Mouse (Mus musculus) liver, embryonic 13.5 days (tissue): ENCODE measurements around the gene Gmeb1. TPM values are rescaled to one million over a fixed set of nuclear protein-coding genes. Genes with fewer than 3 reads are reported as not detected.

Experiments used
- ATAC-seq: fragments of 200-750 bp; cut with Nextera tagmentation; 2 replicates; pipeline ENCODE4 v1.8.0; 2017; ENCODE audit warnings: low read depth, mild to moderate bottlenecking, moderate number of reproducible peaks, moderate library complexity
- DNase-seq: peaks from one replicate; pipeline ENCODE4 v3.0.0; 2022
- H3K27ac ChIP-seq: fragments of 300-500 bp; sonication (generic); 2 replicates; pipeline ENCODE4 v1.5.1; 2015; ENCODE audit warnings: moderate library complexity, mild to moderate bottlenecking, inconsistent platforms
- H3K27me3 ChIP-seq: fragments of 300-500 bp; sonication (generic); 2 replicates; pipeline ENCODE4 v1.6.1; 2015; ENCODE audit warnings: mild to moderate bottlenecking, inconsistent platforms
- H3K36me3 ChIP-seq: fragments of 300-500 bp; sonication (generic); 2 replicates; pipeline ENCODE4 v1.6.1; 2015; ENCODE audit warnings: mild to moderate bottlenecking, inconsistent platforms
- H3K4me1 ChIP-seq: fragments of 300-500 bp; sonication (generic); replicated peaks from 2 replicates; pipeline ENCODE4 v1.6.1; 2015; ENCODE audit warnings: inconsistent platforms
- H3K4me2 ChIP-seq: fragments of 300-500 bp; sonication (generic); 2 replicates; pipeline ENCODE4 v1.6.1; 2015; ENCODE audit warnings: inconsistent platforms, mild to moderate bottlenecking, moderate library complexity
- H3K4me3 ChIP-seq: fragments of 300-500 bp; sonication (generic); replicated peaks from 2 replicates; pipeline ENCODE4 v1.5.1; 2015; ENCODE audit warnings: mild to moderate bottlenecking, inconsistent platforms
- H3K9ac ChIP-seq: fragments of 300-500 bp; sonication (generic); 2 replicates; pipeline ENCODE4 v1.6.1; 2015; ENCODE audit warnings: mild to moderate bottlenecking, inconsistent platforms
- H3K9me3 ChIP-seq: fragments of 300-500 bp; sonication (generic); replicated peaks from 2 replicates; pipeline ENCODE4 v1.6.1; 2016; ENCODE audit warnings: inconsistent platforms
- WGBS: fragments of 180-500 bp; shearing (Covaris S2); methylation state at CpG from one replicate; pipeline ENCODE4 v1.1.7; 2015; ENCODE audit not compliant: insufficient replicate concordance; 5-methylcytosine and 5-hydroxymethylcytosine counted together
- polyA plus RNA-seq: library from polyadenylated mRNA; unstranded; fragments of >200 nt; fragmentation: Nextera tagmentation; extraction: Ambion mirVana; gene quantifications from 2 replicates; pipeline ENCODE4 v1.2.1, GENCODE M21; 2015

Gene Gmeb1
- polyA plus RNA-seq, 1 experiment from 2014 or later = 16.9 TPM

GRCm38 (mm10) chr4:132273166-132273565 lies 11.8 kb upstream of the Gmeb1 start:
- Histone ChIP-seq H3K9ac (peak overlapping the region; percentile 95), H3K36me3 (peaks cover 5% of the 10 kb centered on the region; the same call in 1 of the 2 replicates), H3K27me3 (no peaks in the 10 kb centered on the region), H3K4me1 (peaks cover 69% of the 10 kb centered on the region), H3K4me3 (peak overlapping the region; percentile 79), H3K27ac (peak overlapping the region; percentile 35; the same call in 1 of the 2 replicates), H3K4me2 (peak overlapping the region; percentile 82), H3K9me3 (no peaks in the 10 kb centered on the region)
- ATAC-seq (no peak), DNase-seq (no peak)
- 47% methylated on average over 2 of the region's 2 CpGs for WGBS

- H3K9me3 ChIP-seq = no peaks in the 10 kb centered on the region
- DNase-seq = peak; percentile 82
- H3K9ac ChIP-seq = peak overlapping the region; percentile 62
- peak overlapping the region; percentile 81 for H3K27ac ChIP-seq
- WGBS = under 1% methylated on average over 35 of the region's 35 CpGs
- H3K4me3 ChIP-seq = peak overlapping the region; percentile 39
- peaks cover 42% of the 10 kb centered on the region for H3K4me1 ChIP-seq
- peak overlapping the region; percentile 64 for H3K4me2 ChIP-seq
- H3K27me3 ChIP-seq = no peaks in the 10 kb centered on the region
- ATAC-seq = peak; percentile 75
- no peaks in the 10 kb centered on the region for H3K36me3 ChIP-seq
These were observed 8.5 kb upstream of the Gmeb1 start for GRCm38 (mm10) chr4:132269740-132270560.

GRCm38 (mm10) chr4:132268871-132269739 lies 7.7 kb upstream of the Gmeb1 start:
- peak overlapping the region; percentile 62 for H3K9ac ChIP-seq

GRCm38 (mm10) chr4:132266835-132267349 lies 5.5 kb upstream of the Gmeb1 start:
- Histone ChIP-seq H3K4me3 (no peak overlapping the region), H3K9ac (no peak overlapping the region), H3K27ac (no peak overlapping the region), H3K4me2 (no peak overlapping the region), H3K4me1 (peaks cover 44% of the 10 kb centered on the region), H3K36me3 (no peaks in the 10 kb centered on the region), H3K9me3 (no peaks in the 10 kb centered on the region), H3K27me3 (no peaks in the 10 kb centered on the region)
- DNase-seq = no peak
- ATAC-seq = no peak
- WGBS = 65% methylated on average over 3 of the region's 3 CpGs

More at GRCm38 (mm10) chr4:132268871-132269739, 7.7 kb upstream of the Gmeb1 start:
- H3K4me3 ChIP-seq = no peak overlapping the region
- H3K27ac ChIP-seq = peak overlapping the region; percentile 81
- H3K9me3 ChIP-seq = no peaks in the 10 kb centered on the region
- DNase-seq (no peak), ATAC-seq (no peak)
- peak overlapping the region; percentile 11; the same call in 1 of the 2 replicates for H3K4me2 ChIP-seq
- H3K36me3 ChIP-seq = no peaks in the 10 kb centered on the region
- peaks cover 42% of the 10 kb centered on the region for H3K4me1 ChIP-seq
- 5% methylated on average over 6 of the region's 6 CpGs for WGBS
- H3K27me3 ChIP-seq = no peaks in the 10 kb centered on the region

GRCm38 (mm10) chr4:132263313-132263712 lies 1.9 kb upstream of the Gmeb1 start:
- H3K4me3 ChIP-seq = no peak overlapping the region
- no peak for DNase-seq
- ATAC-seq = no peak
- H3K4me2 ChIP-seq = no peak overlapping the region
- 0 out of 2 replicates have a peak, but pooled peaks cover under 1% of the 10 kb centered on the region for H3K36me3 ChIP-seq
- WGBS = 57% methylated on average over 7 of the region's 7 CpGs
- 0 out of 2 replicates have a peak overlapping the region, but pooled peaks have one; percentile 0 for H3K27ac ChIP-seq
- H3K9me3 ChIP-seq = no peaks in the 10 kb centered on the region
- peaks cover 45% of the 10 kb centered on the region for H3K4me1 ChIP-seq
- no peaks in the 10 kb centered on the region for H3K27me3 ChIP-seq
- H3K9ac ChIP-seq = no peak overlapping the region

GRCm38 (mm10) chr4:132262358-132262616 lies 885 bp upstream of the Gmeb1 start:
- Histone ChIP-seq H3K4me2 (peak overlapping the region; percentile 85), H3K27ac (peak overlapping the region; percentile 94), H3K9me3 (no peaks in the 10 kb centered on the region), H3K27me3 (no peaks in the 10 kb centered on the region), H3K4me3 (peak overlapping the region; percentile 89), H3K4me1 (peaks cover 53% of the 10 kb centered on the region), H3K9ac (peak overlapping the region; percentile 97), H3K36me3 (0 out of 2 replicates have a peak, but pooled peaks cover 8% of the 10 kb centered on the region)
- WGBS = 45% methylated on average over 5 of the region's 5 CpGs
- no peak for DNase-seq
- no peak for ATAC-seq

- Histone ChIP-seq H3K9ac (peak overlapping the region; percentile 97), H3K9me3 (no peaks in the 10 kb centered on the region), H3K27me3 (no peaks in the 10 kb centered on the region), H3K4me2 (peak overlapping the region; percentile 85), H3K4me3 (peak overlapping the region; percentile 89), H3K36me3 (0 out of 2 replicates have a peak, but pooled peaks cover 8% of the 10 kb centered on the region), H3K4me1 (peaks cover 63% of the 10 kb centered on the region), H3K27ac (peak overlapping the region; percentile 94)
- DNase-seq (no peak), ATAC-seq (peak; percentile 78)
- WGBS = 1% methylated on average over 33 of the region's 64 CpGs
These were observed 710 bp downstream of the Gmeb1 start for GRCm38 (mm10) chr4:132260404-132261379.

- H3K4me1 ChIP-seq = peaks cover 71% of the 10 kb centered on the region
- ATAC-seq (no peak), DNase-seq (no peak)
- no peaks in the 10 kb centered on the region for H3K27me3 ChIP-seq
- H3K9ac ChIP-seq = peak overlapping the region; percentile 97
- peak overlapping the region; percentile 89 for H3K4me3 ChIP-seq
- H3K36me3 ChIP-seq = 0 out of 2 replicates have a peak, but pooled peaks cover 8% of the 10 kb centered on the region
- WGBS = 75% methylated on average over 4 of the region's 4 CpGs
- peak overlapping the region; percentile 94 for H3K27ac ChIP-seq
- H3K4me2 ChIP-seq = peak overlapping the region; percentile 85
- H3K9me3 ChIP-seq = no peaks in the 10 kb centered on the region
These were observed 2.2 kb downstream of the Gmeb1 start for GRCm38 (mm10) chr4:132259248-132259647.

- no peak overlapping the region for H3K4me3 ChIP-seq
- peaks cover 66% of the 10 kb centered on the region for H3K4me1 ChIP-seq
- ATAC-seq (no peak), DNase-seq (no peak)
- H3K9ac ChIP-seq = no peak overlapping the region
- WGBS = 84% methylated on average over 3 of the region's 3 CpGs
- H3K4me2 ChIP-seq = no peak overlapping the region
- peaks cover 16% of the 10 kb centered on the region for H3K36me3 ChIP-seq
- peak overlapping the region; percentile 29; the same call in 1 of the 2 replicates for H3K27ac ChIP-seq
- no peaks in the 10 kb centered on the region for H3K27me3 ChIP-seq
- no peaks in the 10 kb centered on the region for H3K9me3 ChIP-seq
These were observed 5.0 kb downstream of the Gmeb1 start for GRCm38 (mm10) chr4:132256384-132256783.

GRCm38 (mm10) chr4:132254986-132255385 lies 6.4 kb downstream of the Gmeb1 start:
- no peak overlapping the region for H3K27ac ChIP-seq
- WGBS = 65% methylated on average over 3 of the region's 3 CpGs
- no peak overlapping the region for H3K9ac ChIP-seq

More at GRCm38 (mm10) chr4:132254986-132255385, 6.4 kb downstream of the Gmeb1 start:
- Histone ChIP-seq H3K4me3 (no peak overlapping the region), H3K4me2 (no peak overlapping the region), H3K36me3 (peaks cover 30% of the 10 kb centered on the region), H3K4me1 (peaks cover 62% of the 10 kb centered on the region), H3K9me3 (no peaks in the 10 kb centered on the region), H3K27me3 (no peaks in the 10 kb centered on the region)
- ATAC-seq = no peak
- DNase-seq = no peak
